Mouse (Mus musculus) hindbrain, embryonic 11.5 days (tissue): ENCODE measurements around the gene Kptn. TPM values are rescaled to one million over a fixed set of nuclear protein-coding genes. Genes with fewer than 3 reads are reported as not detected.
A peak's percentile ranks its signal among the peaks of the same experiment; 100 is the strongest.

ENCODE experiments used
- ATAC-seq: fragments of 200-750 bp; cut with Nextera tagmentation; 2 replicates; pipeline ENCODE4 v1.8.0; 2017; ENCODE audit warnings: mild to moderate bottlenecking, moderate TSS enrichment, moderate library complexity; ENCODE audit not compliant: low FRiP score
- DNase-seq: peaks from one replicate; pipeline ENCODE4 v3.0.0-alpha.2; 2015; ENCODE audit warnings: low spot score
- H3K27ac ChIP-seq: fragments of 300-500 bp; sonication (generic); 2 replicates; pipeline ENCODE4 v1.5.1; 2014; ENCODE audit warnings: mild to moderate bottlenecking, low read depth, low read length
- H3K27me3 ChIP-seq: fragments of 300-500 bp; sonication (generic); 2 replicates; pipeline ENCODE4 v1.6.1; 2014; ENCODE audit warnings: mild to moderate bottlenecking, low read length, moderate library complexity, mixed read lengths; ENCODE audit not compliant: control insufficient read depth, insufficient read depth
- H3K36me3 ChIP-seq: fragments of 300-500 bp; sonication (generic); 2 replicates; pipeline ENCODE4 v1.6.1; 2014; ENCODE audit warnings: mild to moderate bottlenecking, low read length, moderate library complexity, mixed read lengths; ENCODE audit not compliant: control insufficient read depth, insufficient read depth
- H3K4me1 ChIP-seq: fragments of 300-500 bp; sonication (generic); replicated peaks from 2 replicates; pipeline ENCODE4 v1.6.1; 2014; ENCODE audit warnings: low read length, mixed read lengths; ENCODE audit not compliant: control insufficient read depth, insufficient read depth
- H3K4me2 ChIP-seq: fragments of 300-500 bp; sonication (generic); replicated peaks from 2 replicates; pipeline ENCODE4 v1.6.1; 2014; ENCODE audit warnings: mild to moderate bottlenecking, low read depth, low read length
- H3K4me3 ChIP-seq: fragments of 300-500 bp; sonication (generic); 2 replicates; pipeline ENCODE4 v1.5.1; 2014; ENCODE audit warnings: low read depth, low read length
- H3K9ac ChIP-seq: fragments of 300-500 bp; sonication (generic); 2 replicates; pipeline ENCODE4 v1.6.1; 2014; ENCODE audit warnings: low read depth, low read length
- H3K9me3 ChIP-seq: fragments of 300-500 bp; sonication (generic); 2 replicates; pipeline ENCODE4 v1.6.1; 2016; ENCODE audit warnings: low read length; ENCODE audit not compliant: control insufficient read depth
- WGBS: fragments of 180-500 bp; shearing (Covaris S2); extraction: QIAGEN DNeasy Blood & Tissue Kit; methylation state at CpG from one replicate; pipeline ENCODE4 v1.1.7; 2014; 5-methylcytosine and 5-hydroxymethylcytosine counted together
- polyA plus RNA-seq: library from polyadenylated mRNA; unstranded; fragments of >200 nt; fragmentation: Nextera tagmentation; extraction: Ambion mirVana; gene quantifications from 2 replicates; pipeline ENCODE4 v1.2.1, GENCODE M21; 2014

The Kptn gene
- polyA plus RNA-seq, 1 experiment from 2014 or later = 21.7 TPM

- peak within 1 kb of the TSS; percentile 73 for H3K4me3 ChIP-seq
- H3K9ac ChIP-seq = peak within 1 kb of the TSS; percentile 77
- no peaks in the 10 kb centered on the region for H3K36me3 ChIP-seq
- peak within 1 kb of the TSS; percentile 88 for H3K27ac ChIP-seq
- ATAC-seq (peak; percentile 85), DNase-seq (peak; percentile 90)
- under 1% methylated on average over 12 of the region's 12 CpGs for WGBS
- H3K4me1 ChIP-seq = peaks cover 16% of the 10 kb centered on the region
- H3K4me2 ChIP-seq = peak within 1 kb of the TSS; percentile 87
- H3K27me3 ChIP-seq = no peaks in the 10 kb centered on the region
- H3K9me3 ChIP-seq = no peaks in the 10 kb centered on the region
Observed at GRCm38 (mm10) chr7:16129421-16129845, 9.7 kb downstream of the Kptn start, which contains the start of gene Slc8a2. Gene Slc8a2 (plus strand): TSS chr7:16129826.

GRCm38 (mm10) chr7:16129846-16130691, 10.4 kb downstream of the Kptn start:
- H3K27me3 ChIP-seq = no peaks in the 10 kb centered on the region
- H3K4me2 ChIP-seq = peak overlapping the region; percentile 87
- peaks cover 17% of the 10 kb centered on the region for H3K4me1 ChIP-seq
- ATAC-seq (peak; percentile 80), DNase-seq (peak; percentile 87)
- peak overlapping the region; percentile 88 for H3K27ac ChIP-seq
- H3K36me3 ChIP-seq = no peaks in the 10 kb centered on the region
- 2% methylated on average over 29 of the region's 38 CpGs for WGBS
- H3K9ac ChIP-seq = peak overlapping the region; percentile 77
- no peaks in the 10 kb centered on the region for H3K9me3 ChIP-seq
- H3K4me3 ChIP-seq = peak overlapping the region; percentile 73

- peak overlapping the region; percentile 73 for H3K4me3 ChIP-seq
- H3K36me3 ChIP-seq = no peaks in the 10 kb centered on the region
- DNase-seq = no peak
- no peaks in the 10 kb centered on the region for H3K27me3 ChIP-seq
- peaks cover 17% of the 10 kb centered on the region for H3K4me1 ChIP-seq
- H3K9me3 ChIP-seq = no peaks in the 10 kb centered on the region
- 44% methylated on average over 13 of the region's 13 CpGs for WGBS
- no peak for ATAC-seq
- peak overlapping the region; percentile 87 for H3K4me2 ChIP-seq
- H3K9ac ChIP-seq = peak overlapping the region; percentile 77
- H3K27ac ChIP-seq = peak overlapping the region; percentile 19
Observed at GRCm38 (mm10) chr7:16130956-16131634, 11.4 kb downstream of the Kptn start.

GRCm38 (mm10) chr7:16132161-16132581, 12.5 kb downstream of the Kptn start:
- Histone ChIP-seq H3K4me1 (peaks cover 17% of the 10 kb centered on the region), H3K9ac (0 out of 2 replicates have a peak overlapping the region, but pooled peaks have one; percentile 15), H3K36me3 (no peaks in the 10 kb centered on the region), H3K9me3 (no peaks in the 10 kb centered on the region), H3K4me3 (peak overlapping the region; percentile 8; the same call in 1 of the 2 replicates), H3K27me3 (no peaks in the 10 kb centered on the region), H3K27ac (peak overlapping the region; percentile 17; the same call in 1 of the 2 replicates), H3K4me2 (peak overlapping the region; percentile 32; the same call in 1 of the 2 replicates)
- 18% methylated on average over 6 of the region's 7 CpGs for WGBS
- DNase-seq = peak; percentile 32
- ATAC-seq = no peak

GRCm38 (mm10) chr7:16132926-16133325, 13.2 kb downstream of the Kptn start:
- no peak overlapping the region for H3K9ac ChIP-seq
- no peaks in the 10 kb centered on the region for H3K9me3 ChIP-seq
- peaks cover 17% of the 10 kb centered on the region for H3K4me1 ChIP-seq
- no peaks in the 10 kb centered on the region for H3K27me3 ChIP-seq
- DNase-seq (no peak), ATAC-seq (no peak)
- H3K4me3 ChIP-seq = no peak overlapping the region
- no peak overlapping the region for H3K27ac ChIP-seq
- no peak overlapping the region for H3K4me2 ChIP-seq
- H3K36me3 ChIP-seq = no peaks in the 10 kb centered on the region
- 76% methylated on average over 3 of the region's 3 CpGs for WGBS

- no peak for ATAC-seq
- Histone ChIP-seq H3K27ac (no peak overlapping the region), H3K27me3 (no peaks in the 10 kb centered on the region), H3K4me1 (peaks cover 17% of the 10 kb centered on the region), H3K9me3 (no peaks in the 10 kb centered on the region), H3K9ac (no peak overlapping the region), H3K36me3 (no peaks in the 10 kb centered on the region), H3K4me2 (no peak overlapping the region), H3K4me3 (no peak overlapping the region)
- 93% methylated on average over 9 of the region's 9 CpGs for whole genome bisulfite sequencing
- DNase-seq = no peak
Observed at GRCm38 (mm10) chr7:16133691-16134090, 14.0 kb downstream of the Kptn start.

GRCm38 (mm10) chr7:16134951-16135392, 15.3 kb downstream of the Kptn start:
- Histone ChIP-seq H3K9ac (no peak overlapping the region), H3K27me3 (no peaks in the 10 kb centered on the region), H3K4me3 (no peak overlapping the region), H3K4me2 (peak overlapping the region; percentile 28; the same call in 1 of the 2 replicates), H3K27ac (0 out of 2 replicates have a peak overlapping the region, but pooled peaks have one; percentile 42), H3K4me1 (peaks cover 14% of the 10 kb centered on the region), H3K36me3 (no peaks in the 10 kb centered on the region), H3K9me3 (no peaks in the 10 kb centered on the region)
- ATAC-seq (peak; percentile 77), DNase-seq (peak; percentile 37)
- WGBS = 40% methylated on average over 7 of the region's 7 CpGs

GRCm38 (mm10) chr7:16146489-16147410, 27.1 kb downstream of the Kptn start:
- Histone ChIP-seq H3K36me3 (no peaks in the 10 kb centered on the region), H3K4me3 (no peak overlapping the region), H3K4me1 (peaks cover 2% of the 10 kb centered on the region; the same call in 1 of the 2 replicates), H3K9me3 (no peaks in the 10 kb centered on the region), H3K27ac (no peak overlapping the region), H3K27me3 (no peaks in the 10 kb centered on the region), H3K9ac (no peak overlapping the region), H3K4me2 (no peak overlapping the region)
- 34% methylated on average over 27 of the region's 27 CpGs for WGBS
- ATAC-seq (no peak), DNase-seq (no peak)
